Mouse (Mus musculus): ENCODE measurements at regions not wholly inside any gene's neighbourhood (a gene's known extent, or its start where the extent isn't known, plus 50 kb on each side); places are given as distances from the start of the nearest gene placed in this dataset.

DNA sequence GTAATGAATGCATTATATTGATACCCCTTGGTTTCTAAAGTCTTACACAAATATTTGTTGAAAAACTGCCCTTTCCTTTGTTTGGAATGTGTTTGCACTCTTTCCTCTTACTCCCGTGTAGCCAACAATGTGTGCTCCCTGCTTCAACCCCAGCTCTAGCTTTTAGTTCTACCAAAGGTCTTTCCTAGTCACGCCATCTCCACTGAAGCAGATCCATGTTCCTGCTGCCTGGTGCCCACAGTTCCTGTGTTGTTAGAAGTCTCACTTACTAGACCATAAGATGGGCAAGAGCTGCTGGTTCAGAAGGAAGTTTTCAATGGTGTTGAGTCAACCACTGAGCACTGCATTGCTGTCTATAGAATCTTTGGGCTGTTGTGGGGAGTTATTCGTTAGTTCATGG, 137.0 kb downstream of the Klf5 start:
- Histone ChIP-seq H3K27me3 (replicated peaks) (no peaks in the 10 kb centered on the region), H3K36me3 (no peaks in the 10 kb centered on the region), H3K4me2 (no peak overlapping the region), H3K4me3 (replicated peaks) (no peak overlapping the region), H3K9ac (replicated peaks) (no peak overlapping the region), H3K27ac (replicated peaks) (no peak overlapping the region), H3K4me1 (no peaks in the 10 kb centered on the region), H3K9me3 (replicated peaks) (no peaks in the 10 kb centered on the region)
- WGBS: 82% methylated on average over 3 of the region's 3 CpGs
- no peak for ATAC-seq (ENCODE audit: low FRiP score)

- Histone ChIP-seq H3K4me1 (no peaks in the 10 kb centered on the region), H3K4me3 (replicated peaks) (no peak overlapping the region), H3K36me3 (no peaks in the 10 kb centered on the region), H3K27ac (replicated peaks) (no peak overlapping the region), H3K27me3 (replicated peaks) (no peaks in the 10 kb centered on the region), H3K9me3 (replicated peaks) (no peaks in the 10 kb centered on the region), H3K4me2 (no peak overlapping the region), H3K9ac (replicated peaks) (no peak overlapping the region)
- no peak for ATAC-seq (ENCODE audit: low FRiP score)
- 83% methylated on average over 1 of the region's 1 CpGs for WGBS
Measured at GRCm38 (mm10) chr14:99436051-99436450, 137.6 kb downstream of the Klf5 start.

- Histone ChIP-seq H3K4me3 (replicated peaks) (no peak overlapping the region), H3K9me3 (replicated peaks) (no peaks in the 10 kb centered on the region), H3K4me1 (no peaks in the 10 kb centered on the region), H3K27me3 (replicated peaks) (no peaks in the 10 kb centered on the region), H3K36me3 (no peaks in the 10 kb centered on the region), H3K9ac (replicated peaks) (no peak overlapping the region), H3K27ac (replicated peaks) (no peak overlapping the region), H3K4me2 (no peak overlapping the region)
- ATAC-seq (ENCODE audit: low FRiP score): no peak
- WGBS: 70% methylated on average over 5 of the region's 5 CpGs
Measured at GRCm38 (mm10) chr14:99449112-99449511, 150.6 kb downstream of the Klf5 start.

- Histone ChIP-seq H3K27ac (replicated peaks) (no peak overlapping the region), H3K4me1 (no peaks in the 10 kb centered on the region), H3K4me3 (replicated peaks) (no peak overlapping the region), H3K27me3 (replicated peaks) (no peaks in the 10 kb centered on the region), H3K9ac (replicated peaks) (no peak overlapping the region), H3K36me3 (no peaks in the 10 kb centered on the region), H3K9me3 (replicated peaks) (no peaks in the 10 kb centered on the region), H3K4me2 (no peak overlapping the region)
- ATAC-seq (ENCODE audit: low FRiP score): no peak
- 88% methylated on average over 5 of the region's 5 CpGs for WGBS
Measured at GRCm38 (mm10) chr14:99449870-99450269, 151.4 kb downstream of the Klf5 start.

GRCm38 (mm10) chr14:99451110-99451795, 152.8 kb downstream of the Klf5 start:
- 92% methylated on average over 11 of the region's 11 CpGs for WGBS
- no peaks in the 10 kb centered on the region for H3K36me3 ChIP-seq

DNA sequence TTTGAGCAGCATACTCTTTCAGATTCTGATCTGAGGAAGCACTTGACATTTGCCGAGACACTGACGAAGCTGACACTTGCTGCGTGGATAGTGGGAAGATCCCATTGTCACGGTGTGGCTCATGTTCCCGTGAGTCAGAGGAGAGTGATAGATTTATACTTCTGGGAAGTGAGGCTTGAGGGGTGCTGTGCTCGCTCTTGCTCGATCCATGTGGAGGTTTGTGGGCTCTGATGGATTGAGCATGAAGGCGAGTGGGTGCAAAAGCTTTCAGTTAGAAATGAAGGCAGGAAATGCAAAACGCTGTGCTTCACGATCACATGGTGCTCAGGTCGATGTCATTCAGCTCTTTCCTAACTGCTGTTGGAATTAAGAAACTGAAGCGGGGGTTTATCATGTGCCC, 155.4 kb downstream of the Klf5 start:
- ATAC-seq (ENCODE audit: low FRiP score): no peak
- H3K4me1 ChIP-seq: no peaks in the 10 kb centered on the region
- H3K27ac ChIP-seq (replicated peaks): no peak overlapping the region
- no peak overlapping the region for H3K4me3 ChIP-seq (replicated peaks)
- H3K36me3 ChIP-seq: no peaks in the 10 kb centered on the region
- H3K4me2 ChIP-seq: no peak overlapping the region
- 85% methylated on average over 12 of the region's 12 CpGs for WGBS
- no peaks in the 10 kb centered on the region for H3K9me3 ChIP-seq (replicated peaks)
- no peak overlapping the region for H3K9ac ChIP-seq (replicated peaks)
- H3K27me3 ChIP-seq (replicated peaks): no peaks in the 10 kb centered on the region

More at GRCm38 (mm10) chr14:99451110-99451795, 152.8 kb downstream of the Klf5 start:
- no peak overlapping the region for H3K27ac ChIP-seq (replicated peaks)
- H3K27me3 ChIP-seq (replicated peaks): no peaks in the 10 kb centered on the region
- ATAC-seq (ENCODE audit: low FRiP score): no peak
- no peak overlapping the region for H3K9ac ChIP-seq (replicated peaks)
- no peak overlapping the region for H3K4me3 ChIP-seq (replicated peaks)
- no peaks in the 10 kb centered on the region for H3K9me3 ChIP-seq (replicated peaks)
- no peak overlapping the region for H3K4me2 ChIP-seq
- no peaks in the 10 kb centered on the region for H3K4me1 ChIP-seq

GRCm38 (mm10) chr14:99456555-99456954, 158.1 kb downstream of the Klf5 start:
- Histone ChIP-seq H3K27me3 (replicated peaks) (no peaks in the 10 kb centered on the region), H3K27ac (replicated peaks) (no peak overlapping the region), H3K4me1 (no peaks in the 10 kb centered on the region), H3K9ac (replicated peaks) (no peak overlapping the region), H3K9me3 (replicated peaks) (no peaks in the 10 kb centered on the region), H3K4me3 (replicated peaks) (no peak overlapping the region), H3K36me3 (no peaks in the 10 kb centered on the region), H3K4me2 (no peak overlapping the region)
- WGBS: 75% methylated on average over 10 of the region's 10 CpGs
- no peak for ATAC-seq (ENCODE audit: low FRiP score)

DNA sequence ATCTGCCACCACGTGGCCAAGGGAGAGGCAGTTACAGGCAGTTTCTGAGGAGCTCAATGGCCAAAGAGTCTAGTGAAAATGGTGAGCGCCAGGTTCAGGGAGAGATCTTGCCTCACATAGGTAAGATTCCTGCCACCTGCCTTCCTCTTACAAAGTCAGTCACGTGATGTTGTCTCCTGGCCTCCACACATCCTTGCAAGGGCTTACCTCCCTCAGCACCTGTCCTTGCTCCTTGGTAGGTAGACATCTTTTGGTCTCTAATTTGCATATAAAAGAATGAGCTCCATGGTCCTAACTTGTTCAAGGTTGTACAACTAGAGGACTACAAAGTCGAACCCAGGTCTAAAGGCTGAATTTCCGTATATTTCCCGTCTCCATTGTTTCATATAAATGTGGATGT, 159.1 kb downstream of the Klf5 start:
- no peak for ATAC-seq (ENCODE audit: low FRiP score)
- Histone ChIP-seq H3K9me3 (replicated peaks) (no peaks in the 10 kb centered on the region), H3K4me2 (no peak overlapping the region), H3K27ac (replicated peaks) (no peak overlapping the region), H3K4me3 (replicated peaks) (no peak overlapping the region), H3K9ac (replicated peaks) (no peak overlapping the region), H3K27me3 (replicated peaks) (no peaks in the 10 kb centered on the region), H3K36me3 (no peaks in the 10 kb centered on the region), H3K4me1 (no peaks in the 10 kb centered on the region)
- whole genome bisulfite sequencing: 88% methylated on average over 6 of the region's 6 CpGs

- Histone ChIP-seq H3K9ac (replicated peaks) (no peak overlapping the region), H3K4me2 (no peak overlapping the region), H3K4me3 (replicated peaks) (no peak overlapping the region), H3K27me3 (replicated peaks) (no peaks in the 10 kb centered on the region), H3K9me3 (replicated peaks) (no peaks in the 10 kb centered on the region), H3K4me1 (no peaks in the 10 kb centered on the region), H3K27ac (replicated peaks) (no peak overlapping the region), H3K36me3 (no peaks in the 10 kb centered on the region)
- no peak for ATAC-seq (ENCODE audit: low FRiP score)
- 74% methylated on average over 2 of the region's 2 CpGs for WGBS
Measured at GRCm38 (mm10) chr14:99472111-99472510, 173.6 kb downstream of the Klf5 start.

DNA sequence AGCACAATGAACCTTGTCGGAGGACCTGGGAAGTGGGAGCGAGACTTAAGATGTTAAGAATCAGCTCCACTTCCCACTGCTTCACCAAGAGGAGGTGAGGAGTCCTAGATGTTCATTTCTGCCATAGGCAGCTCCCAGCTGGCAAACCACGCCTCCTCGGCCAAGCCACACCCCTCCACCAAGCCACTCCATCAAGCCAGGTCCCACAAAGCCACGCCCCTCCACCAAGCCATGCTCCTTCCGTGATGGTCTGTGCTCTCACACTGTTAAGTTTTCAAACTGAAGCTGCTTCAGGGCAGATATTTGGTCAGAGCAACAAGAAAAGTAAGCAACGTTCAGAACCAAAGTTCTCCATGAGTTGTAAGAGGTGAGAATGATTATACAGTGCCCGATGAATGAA, 176.8 kb downstream of the Klf5 start:
- Histone ChIP-seq H3K27ac (replicated peaks) (no peak overlapping the region), H3K27me3 (replicated peaks) (no peaks in the 10 kb centered on the region), H3K4me3 (replicated peaks) (no peak overlapping the region), H3K9me3 (replicated peaks) (no peaks in the 10 kb centered on the region), H3K4me1 (no peaks in the 10 kb centered on the region), H3K36me3 (no peaks in the 10 kb centered on the region), H3K4me2 (no peak overlapping the region), H3K9ac (replicated peaks) (no peak overlapping the region)
- 67% methylated on average over 8 of the region's 8 CpGs for WGBS
- ATAC-seq (ENCODE audit: low FRiP score): no peak

DNA sequence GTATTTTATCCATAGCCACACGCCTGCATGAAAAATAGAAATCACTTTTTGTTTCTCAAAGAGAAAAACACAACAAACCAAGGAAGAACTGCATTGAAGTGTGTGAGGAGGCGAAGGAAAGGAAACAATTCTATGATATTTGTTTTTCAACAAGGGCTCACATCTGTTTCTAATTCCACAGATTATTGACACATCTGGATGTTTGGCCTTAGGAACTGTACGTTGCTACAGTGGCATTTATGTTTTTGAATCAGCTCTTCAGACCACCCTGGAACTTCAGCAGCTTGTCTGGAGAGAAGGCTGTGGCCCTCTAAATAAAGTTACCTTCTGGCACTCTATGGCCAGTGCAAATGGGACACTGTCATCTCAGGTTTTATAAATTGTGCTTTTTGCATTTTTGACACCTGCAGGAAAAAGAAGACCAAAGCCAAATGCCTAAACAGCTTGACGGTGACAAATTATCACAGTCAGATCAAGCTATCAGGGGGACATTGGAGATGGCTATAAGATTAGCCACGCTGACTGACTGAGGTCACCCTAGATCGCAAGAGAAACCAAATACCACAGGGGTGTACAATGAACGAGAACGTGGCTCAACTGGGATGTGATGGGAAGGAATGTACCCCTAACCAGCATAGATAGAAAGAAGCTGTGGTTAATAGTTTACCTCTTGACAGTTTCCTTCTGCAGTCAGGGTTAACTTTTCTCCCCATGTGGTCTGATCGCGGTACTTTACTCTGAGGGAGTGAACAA, 182.0 kb downstream of the Klf5 start:
- WGBS: 65% methylated on average over 10 of the region's 10 CpGs
- Histone ChIP-seq H3K4me3 (replicated peaks) (no peak overlapping the region), H3K4me2 (no peak overlapping the region), H3K36me3 (no peaks in the 10 kb centered on the region), H3K27ac (replicated peaks) (no peak overlapping the region), H3K9me3 (replicated peaks) (no peaks in the 10 kb centered on the region), H3K4me1 (no peaks in the 10 kb centered on the region), H3K27me3 (replicated peaks) (no peaks in the 10 kb centered on the region), H3K9ac (replicated peaks) (no peak overlapping the region)
- no peak for ATAC-seq (ENCODE audit: low FRiP score)

GRCm38 (mm10) chr14:99487981-99488380, 189.5 kb downstream of the Klf5 start:
- no peak for ATAC-seq (ENCODE audit: low FRiP score)
- H3K4me3 ChIP-seq (replicated peaks): no peak overlapping the region
- no peak overlapping the region for H3K4me2 ChIP-seq
- no peaks in the 10 kb centered on the region for H3K9me3 ChIP-seq (replicated peaks)
- H3K4me1 ChIP-seq: no peaks in the 10 kb centered on the region
- no peak overlapping the region for H3K27ac ChIP-seq (replicated peaks)
- WGBS: 70% methylated on average over 6 of the region's 6 CpGs
- H3K27me3 ChIP-seq (replicated peaks): no peaks in the 10 kb centered on the region
- no peaks in the 10 kb centered on the region for H3K36me3 ChIP-seq
- no peak overlapping the region for H3K9ac ChIP-seq (replicated peaks)
